ENCODE assay signal across 8 mouse cellular contexts in the genomic region with DNA sequence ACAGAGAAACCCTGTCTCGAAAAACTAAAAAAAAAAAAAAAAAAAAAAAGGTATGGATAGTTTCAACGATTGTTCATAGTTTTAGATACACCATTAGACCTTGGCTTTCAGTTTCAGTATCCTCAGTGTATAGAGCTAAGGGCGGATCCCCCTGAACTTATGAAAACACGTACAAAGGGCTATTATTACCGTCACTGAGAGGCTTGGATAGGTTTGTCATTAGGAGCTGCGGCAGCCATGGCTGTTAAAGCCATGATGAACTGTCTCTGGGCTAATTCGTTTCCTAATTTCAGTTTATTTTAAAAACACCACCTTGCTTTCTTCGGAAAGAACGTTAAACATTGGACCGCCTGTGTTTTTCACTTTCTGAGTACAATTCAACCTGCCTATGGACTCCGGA. TPM values are rescaled to one million over a fixed set of nuclear protein-coding genes. Genes with fewer than 3 reads are reported as not detected.
DNase-seq lines count a peak whose midpoint lies in the region; ATAC-seq lines count a peak whose summit lies in the region.

No protein-coding gene starts in this region.

- no peaks in the 10 kb centered on the region for H3K9me3 ChIP-seq in heart, embryonic 10.5 days
- H3K9me3 ChIP-seq in heart, embryonic 14.5 days (ENCODE audit: control insufficient read depth, low read length): no peaks in the 10 kb centered on the region
- H3K9me3 ChIP-seq in liver, embryonic 16.5 days (replicated peaks; ENCODE audit: control insufficient read depth, low read length): no peaks in the 10 kb centered on the region

- ATAC-seq in heart, embryonic 14.5 days (ENCODE audit: insufficient number of reproducible peaks, insufficient read depth, low FRiP score, low read depth): no peak
- ATAC-seq in liver, embryonic 16.5 days (ENCODE audit: low read depth): no peak

- no peaks in the 10 kb centered on the region for H3K4me1 ChIP-seq in heart, embryonic 10.5 days
- peaks cover 0 to 2% of the 10 kb centered on the region in 2 experiments; a peak in 1 of 4 replicates for H3K4me1 ChIP-seq in heart, embryonic 14.5 days (ENCODE audit: control insufficient read depth in 2 of 2, insufficient read depth in 2 of 2, low read length in 2 of 2)
- peaks cover 14% of the 10 kb centered on the region for H3K4me1 ChIP-seq in liver, embryonic 16.5 days (ENCODE audit: control insufficient read depth, low read depth, low read length)

- peaks cover 15% of the 10 kb centered on the region; the same call in 1 of the 2 replicates for H3K36me3 ChIP-seq in heart, embryonic 10.5 days
- H3K36me3 ChIP-seq in heart, embryonic 14.5 days (ENCODE audit: control insufficient read depth, insufficient read depth, low read length): peaks cover 21% of the 10 kb centered on the region
- no peaks in the 10 kb centered on the region; the same call in 1 of the 2 replicates for H3K36me3 ChIP-seq in liver, embryonic 16.5 days (ENCODE audit: control insufficient read depth, insufficient read depth)

- 32% methylated on average over 11 of the region's 11 CpGs for whole genome bisulfite sequencing in heart, embryonic 10.5 days
- WGBS in heart, embryonic 14.5 days: 25% methylated on average over 10 of the region's 11 CpGs
- WGBS in liver, embryonic 16.5 days (ENCODE audit: insufficient replicate concordance): 20% methylated on average over 11 of the region's 11 CpGs

- H3K9ac ChIP-seq in heart, embryonic 14.5 days (ENCODE audit: low read length): peak overlapping the region; percentile 85
- H3K9ac ChIP-seq in liver, embryonic 16.5 days (ENCODE audit: low read depth, low read length): peak overlapping the region; percentile 89

- no peaks in the 10 kb centered on the region for H3K27me3 ChIP-seq in heart, embryonic 10.5 days (ENCODE audit: insufficient read depth, poor library complexity, severe bottlenecking)
- no peaks in the 10 kb centered on the region for H3K27me3 ChIP-seq in heart, embryonic 14.5 days (ENCODE audit: control insufficient read depth, insufficient read depth, low read length)
- H3K27me3 ChIP-seq in liver, embryonic 16.5 days (ENCODE audit: control insufficient read depth, insufficient read depth, low read depth, low read length): no peaks in the 10 kb centered on the region

- H3K4me3 ChIP-seq in heart, embryonic 10.5 days: peak overlapping the region; percentile 76
- peak overlapping the region; percentile 80 to 87 for H3K4me3 ChIP-seq in heart, embryonic 14.5 days (ENCODE audit: control insufficient read depth in 1 of 2, insufficient read depth in 1 of 2, low read depth in 1 of 2, low read length in 2 of 2)
- H3K4me3 ChIP-seq in liver, embryonic 16.5 days (ENCODE audit: low read depth, low read length): peak overlapping the region; percentile 86

- DNase-seq in heart, embryonic 10.5 days (ENCODE audit: low spot score): no peak
- no peak for DNase-seq in heart, postnatal 4 days
- DNase-seq in NIH3T3 (ENCODE audit: low read depth): peak; percentile 7
- peak; percentile 24 for DNase-seq in retina, embryonic 14.5 days (ENCODE audit: low spot score)
- DNase-seq in adrenal gland, postnatal 36 days: no peak
- DNase-seq in kidney, postnatal 4 days: no peak

- H3K4me2 ChIP-seq in heart, embryonic 14.5 days (ENCODE audit: low read length): peak overlapping the region; percentile 90
- peak overlapping the region; percentile 96 for H3K4me2 ChIP-seq in liver, embryonic 16.5 days (ENCODE audit: low read depth, low read length)

- H3K27ac ChIP-seq in heart, embryonic 10.5 days: peak overlapping the region; percentile 93
- H3K27ac ChIP-seq in heart, embryonic 14.5 days (replicated peaks in 1 of 2; ENCODE audit: control insufficient read depth in 1 of 2, insufficient read depth in 1 of 2, low read depth in 2 of 2, low read length in 2 of 2): no peak overlapping the region
- H3K27ac ChIP-seq in liver, embryonic 16.5 days (ENCODE audit: low read length): peak overlapping the region; percentile 93; the same call in 1 of the 2 replicates

RNA-seq across cellular contexts. Expression of gene Glrx2, which starts 22.7 kb away (rescaled TPM):
- 81.4 and 85.2 TPM in 2 replicates for polyA plus RNA-seq in heart, embryonic 10.5 days (2016; fragmentation: Nextera tagmentation; extraction: Ambion mirVana)
- 10 to 100 TPM; 70.0 to 70.7 TPM for total RNA-seq in heart, postnatal 4 days (2021)
- 82.1 and 83.9 TPM in 2 replicates for polyA plus RNA-seq in heart, embryonic 14.5 days (2014; fragmentation: Nextera tagmentation; extraction: Ambion mirVana)
- 43.6 and 46.2 TPM in 2 replicates for polyA plus RNA-seq in liver, embryonic 16.5 days (2015; fragmentation: Nextera tagmentation; extraction: Ambion mirVana)
- 10 to 100 TPM; 79.0 to 99.3 TPM for total RNA-seq in adrenal gland, postnatal 36 days (2021)

RNA-seq across cellular contexts. Expression of gene Cdc73, which starts 36.1 kb away (rescaled TPM):
- 25.2 and 31.7 TPM in 2 replicates for polyA plus RNA-seq in heart, embryonic 10.5 days (2016; fragmentation: Nextera tagmentation; extraction: Ambion mirVana)
- 10 to 100 TPM; 47.5 to 53.8 TPM for total RNA-seq in heart, postnatal 4 days (2021)
- polyA plus RNA-seq in heart, embryonic 14.5 days (2014; fragmentation: Nextera tagmentation; extraction: Ambion mirVana): 16.9 and 17.3 TPM in 2 replicates
- 3.9 and 4.7 TPM in 2 replicates for polyA plus RNA-seq in liver, embryonic 16.5 days (2015; fragmentation: Nextera tagmentation; extraction: Ambion mirVana)
- total RNA-seq in adrenal gland, postnatal 36 days (2021): 100 to 1,000 TPM in 1 of 2 experiments, 10 to 100 TPM in 1; 96.6 to 115 TPM

RNA-seq across cellular contexts. Expression of gene Trove2, which starts 38.1 kb away (rescaled TPM):
- polyA plus RNA-seq in heart, embryonic 10.5 days (2016; fragmentation: Nextera tagmentation; extraction: Ambion mirVana): 14.2 and 16.6 TPM in 2 replicates
- 10 to 100 TPM; 11.7 to 12.2 TPM for total RNA-seq in heart, postnatal 4 days (2021)
- polyA plus RNA-seq in heart, embryonic 14.5 days (2014; fragmentation: Nextera tagmentation; extraction: Ambion mirVana): 14.5 and 16.3 TPM in 2 replicates
- polyA plus RNA-seq in liver, embryonic 16.5 days (2015; fragmentation: Nextera tagmentation; extraction: Ambion mirVana): 1.4 and 1.7 TPM in 2 replicates
- total RNA-seq in adrenal gland, postnatal 36 days (2021): 10 to 100 TPM; 15.1 to 17.9 TPM

RNA-seq across cellular contexts. Expression of gene Uchl5, which starts 38.3 kb away (rescaled TPM):
- polyA plus RNA-seq in heart, embryonic 10.5 days (2016; fragmentation: Nextera tagmentation; extraction: Ambion mirVana): 88.5 and 109 TPM in 2 replicates
- 10 to 100 TPM; 23.9 to 24.1 TPM for total RNA-seq in heart, postnatal 4 days (2021)
- polyA plus RNA-seq in heart, embryonic 14.5 days (2014; fragmentation: Nextera tagmentation; extraction: Ambion mirVana): 44.7 and 45.8 TPM in 2 replicates
- polyA plus RNA-seq in liver, embryonic 16.5 days (2015; fragmentation: Nextera tagmentation; extraction: Ambion mirVana): 60.0 and 67.5 TPM in 2 replicates
- total RNA-seq in adrenal gland, postnatal 36 days (2021): 10 to 100 TPM; 24.5 to 28.8 TPM

Comparison
In these comparisons a context has a peak if more than half of its experiments do, and no peak if none do; other contexts are left out.
1. H3K27ac ChIP-seq: peak in heart, embryonic 10.5 days (single experiment) and liver, embryonic 16.5 days (single experiment); none in heart, embryonic 14.5 days (0 of 2).
2. DNase-seq: peak in NIH3T3 (single experiment) and retina, embryonic 14.5 days (single experiment); none in heart, embryonic 10.5 days (single experiment), heart, postnatal 4 days (single experiment), adrenal gland, postnatal 36 days (0 of 2) and kidney, postnatal 4 days (0 of 2).
3. Peak in every context shown above with its lines, with median percentiles within 50 percentile points of each other: H3K4me3 ChIP-seq.